Mouse (Mus musculus): ENCODE measurements around the gene 4933428G20Rik. TPM values are rescaled to one million over a fixed set of nuclear protein-coding genes. Genes with fewer than 3 reads are reported as not detected.

Gene 4933428G20Rik
- polyA plus RNA-seq, 1 experiment from 2014 or later = 1.7 TPM

GRCm38 (mm10) chr11:97451625-97452024 lies 48.5 kb downstream of the 4933428G20Rik start:
- no peak overlapping the region for H3K9ac ChIP-seq
- peak overlapping the region; percentile 91; the same call in 1 of the 2 replicates for H3K27ac ChIP-seq (replicated peaks)
- 94% methylated on average over 15 of the region's 15 CpGs for WGBS
- H3K9me3 ChIP-seq (replicated peaks) = no peaks in the 10 kb centered on the region
- H3K4me1 ChIP-seq = peaks cover 59% of the 10 kb centered on the region
- no peaks in the 10 kb centered on the region for H3K27me3 ChIP-seq
- peak overlapping the region; percentile 63; the same call in 1 of the 2 replicates for H3K4me2 ChIP-seq (replicated peaks)
- ATAC-seq (ENCODE audit: insufficient number of reproducible peaks, low FRiP score, low TSS enrichment, low read depth) = no peak
- H3K36me3 ChIP-seq = peaks cover 82% of the 10 kb centered on the region
- no peak overlapping the region for H3K4me3 ChIP-seq (replicated peaks)

DNA sequence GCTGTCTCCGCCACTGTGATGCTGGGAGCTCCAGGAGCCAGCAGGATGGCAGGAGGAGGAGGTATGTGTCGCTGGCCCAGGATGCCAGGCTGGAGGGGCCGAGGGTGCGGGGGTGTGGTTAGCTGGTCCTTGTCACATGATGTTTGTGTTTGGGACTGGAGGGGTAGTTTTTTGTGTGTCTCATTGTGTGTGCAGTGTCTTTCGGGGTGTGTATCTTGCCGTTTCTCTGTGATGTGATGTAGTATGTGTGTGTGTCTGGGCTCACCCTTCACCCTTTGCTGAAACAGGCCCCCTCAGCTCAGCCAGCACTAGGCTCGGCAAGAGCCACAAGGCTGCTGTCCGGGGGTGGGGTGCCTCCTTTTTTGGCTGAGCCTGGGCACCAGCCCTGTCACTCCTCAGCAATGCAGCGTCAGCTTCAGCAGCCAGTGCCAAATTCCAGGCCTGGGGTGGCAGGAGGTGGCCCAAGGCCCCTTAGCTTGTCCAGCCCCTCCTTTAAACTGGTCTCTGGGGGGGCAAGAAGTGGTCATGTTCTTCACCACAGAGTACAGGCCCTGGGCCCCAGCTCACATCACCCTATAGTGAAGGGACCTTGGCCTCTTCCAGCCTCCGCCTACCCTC lies 49.7 kb downstream of the 4933428G20Rik start:
- H3K4me2 ChIP-seq (replicated peaks) = peak overlapping the region; percentile 63
- H3K4me3 ChIP-seq (replicated peaks) = peak overlapping the region; percentile 53
- ATAC-seq (ENCODE audit: insufficient number of reproducible peaks, low FRiP score, low TSS enrichment, low read depth) = peak; percentile 49
- peaks cover 79% of the 10 kb centered on the region for H3K36me3 ChIP-seq
- H3K27ac ChIP-seq (replicated peaks) = peak overlapping the region; percentile 91
- WGBS = 15% methylated on average over 10 of the region's 10 CpGs
- no peaks in the 10 kb centered on the region for H3K27me3 ChIP-seq
- peaks cover 64% of the 10 kb centered on the region for H3K4me1 ChIP-seq
- H3K9ac ChIP-seq = peak overlapping the region; percentile 48
- no peaks in the 10 kb centered on the region for H3K9me3 ChIP-seq (replicated peaks)

DNA sequence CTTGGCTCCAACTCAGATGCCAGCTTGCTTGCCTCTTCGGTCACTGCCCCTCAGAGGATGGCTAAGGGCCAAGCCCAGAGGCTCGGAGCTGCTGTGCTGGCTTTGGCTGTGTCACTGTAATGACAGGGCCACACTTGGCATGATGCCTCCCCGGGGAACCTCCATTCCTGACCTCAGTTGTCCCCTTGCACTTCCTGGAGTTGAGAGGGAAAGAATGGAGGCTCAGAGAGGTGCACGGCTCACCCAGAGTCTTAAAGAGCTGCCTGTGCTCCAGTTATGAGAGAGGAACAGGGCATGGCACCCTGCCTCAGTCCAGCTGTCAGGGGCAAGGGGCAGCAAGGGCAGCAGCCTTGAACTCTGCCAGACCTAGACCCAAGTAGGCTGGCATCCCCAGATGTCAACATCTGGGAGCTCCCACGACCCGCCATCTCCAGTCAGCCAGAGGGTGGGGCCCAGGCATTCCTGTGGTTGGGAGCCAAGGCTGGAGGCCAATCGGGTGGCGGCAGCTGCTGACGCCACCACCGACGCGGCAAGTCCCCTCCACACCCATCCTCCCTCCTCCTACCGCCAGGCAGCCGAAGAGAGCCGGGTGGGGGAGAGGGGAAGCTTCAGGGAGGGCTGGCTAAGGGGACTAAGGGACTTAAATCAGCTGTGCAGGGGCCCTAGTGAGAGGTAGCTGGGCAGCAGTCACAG lies 50.4 kb downstream of the 4933428G20Rik start:
- Histone ChIP-seq H3K36me3 (peaks cover 79% of the 10 kb centered on the region), H3K9ac (peak overlapping the region; percentile 48), H3K4me3 (replicated peaks) (peak overlapping the region; percentile 53), H3K27me3 (no peaks in the 10 kb centered on the region), H3K9me3 (replicated peaks) (no peaks in the 10 kb centered on the region), H3K4me1 (peaks cover 64% of the 10 kb centered on the region), H3K27ac (replicated peaks) (peak overlapping the region; percentile 91), H3K4me2 (replicated peaks) (peak overlapping the region; percentile 63)
- 9% methylated on average over 15 of the region's 15 CpGs for WGBS
- peak; percentile 88 for ATAC-seq (ENCODE audit: insufficient number of reproducible peaks, low FRiP score, low TSS enrichment, low read depth)

DNA sequence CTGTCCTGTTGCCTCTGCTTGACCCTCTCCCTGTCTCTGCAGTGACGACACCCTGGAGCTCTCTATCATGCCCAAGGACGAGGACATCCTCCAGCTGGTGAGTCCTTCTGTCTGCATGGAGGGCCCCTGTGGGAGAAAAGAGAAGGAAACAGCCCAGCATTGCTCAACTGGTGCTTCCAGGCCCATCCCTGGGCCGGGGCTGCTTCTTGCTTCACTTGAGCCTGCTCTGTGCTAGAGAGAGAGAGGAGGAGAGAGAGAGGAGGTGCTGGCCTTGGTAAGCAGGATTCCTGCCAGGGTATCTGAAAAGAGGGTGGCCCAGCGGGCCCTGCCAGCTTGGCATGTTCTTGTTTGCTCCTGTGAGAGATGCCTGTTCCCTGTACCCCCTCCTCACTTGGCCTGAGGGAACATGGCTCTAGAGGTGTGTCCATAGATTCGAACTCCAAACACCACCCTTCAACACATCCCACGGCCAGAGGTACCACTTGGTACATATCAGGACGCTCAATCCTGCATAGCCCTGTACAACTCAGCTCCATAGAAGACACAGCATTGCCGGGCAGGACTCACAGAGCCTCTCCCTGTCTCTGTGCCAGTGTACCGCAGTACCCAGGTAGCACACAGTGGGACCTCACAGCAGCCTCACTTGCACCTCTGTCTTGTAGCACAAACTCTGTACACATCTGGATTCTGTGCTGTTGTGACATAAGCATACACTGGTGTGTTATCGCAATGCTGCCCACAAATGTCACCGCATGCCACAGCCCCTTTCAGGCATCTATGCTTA lies 51.3 kb downstream of the 4933428G20Rik start:
- Histone ChIP-seq H3K36me3 (peaks cover 80% of the 10 kb centered on the region), H3K4me3 (replicated peaks) (no peak overlapping the region), H3K9ac (no peak overlapping the region), H3K4me1 (peaks cover 61% of the 10 kb centered on the region), H3K27me3 (no peaks in the 10 kb centered on the region), H3K27ac (replicated peaks) (peak overlapping the region; percentile 91), H3K9me3 (replicated peaks) (no peaks in the 10 kb centered on the region), H3K4me2 (replicated peaks) (no peak overlapping the region)
- no peak for ATAC-seq (ENCODE audit: insufficient number of reproducible peaks, low FRiP score, low TSS enrichment, low read depth)
- 83% methylated on average over 11 of the region's 11 CpGs for WGBS

- 0 out of 2 replicates have a peak overlapping the region, but pooled peaks have one; percentile 91 for H3K27ac ChIP-seq (replicated peaks)
- WGBS = 69% methylated on average over 7 of the region's 7 CpGs
- H3K4me2 ChIP-seq (replicated peaks) = no peak overlapping the region
- ATAC-seq (ENCODE audit: insufficient number of reproducible peaks, low FRiP score, low TSS enrichment, low read depth) = no peak
- no peaks in the 10 kb centered on the region for H3K27me3 ChIP-seq
- H3K4me3 ChIP-seq (replicated peaks) = no peak overlapping the region
- no peaks in the 10 kb centered on the region for H3K9me3 ChIP-seq (replicated peaks)
- H3K9ac ChIP-seq = no peak overlapping the region
- H3K4me1 ChIP-seq = peaks cover 55% of the 10 kb centered on the region
- peaks cover 74% of the 10 kb centered on the region for H3K36me3 ChIP-seq
Observed at GRCm38 (mm10) chr11:97447979-97448378, 52.2 kb downstream of the 4933428G20Rik start.

DNA sequence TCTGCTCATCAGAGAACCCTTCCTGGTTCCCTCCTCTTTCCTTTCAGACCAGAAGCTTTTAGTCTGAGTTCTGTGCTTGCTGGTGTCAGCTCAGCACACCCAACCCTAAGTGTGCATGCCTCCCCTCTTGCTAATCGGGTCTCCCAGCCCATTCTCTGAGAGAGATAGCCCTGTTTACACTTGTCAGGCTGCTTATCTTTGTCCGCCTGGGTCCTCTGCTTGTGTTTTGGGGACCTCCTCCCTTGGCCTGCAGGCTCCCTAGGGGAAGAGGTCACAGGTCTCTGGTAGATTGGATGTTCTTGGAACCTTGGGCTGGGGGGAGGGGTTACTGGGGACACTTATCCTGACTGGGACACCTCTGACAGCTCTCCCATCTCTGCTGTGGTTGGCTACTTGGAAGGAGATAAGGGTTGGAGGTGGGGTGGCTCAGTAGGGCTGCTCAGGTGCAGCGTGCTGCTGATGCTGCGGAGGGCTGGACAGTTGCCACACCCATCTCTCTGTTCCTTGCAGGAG lies 54.1 kb downstream of the 4933428G20Rik start:
- H3K36me3 ChIP-seq = peaks cover 55% of the 10 kb centered on the region
- no peak overlapping the region for H3K9ac ChIP-seq
- no peak overlapping the region for H3K4me3 ChIP-seq (replicated peaks)
- H3K4me2 ChIP-seq (replicated peaks) = no peak overlapping the region
- WGBS = 76% methylated on average over 4 of the region's 4 CpGs
- no peak for ATAC-seq (ENCODE audit: insufficient number of reproducible peaks, low FRiP score, low TSS enrichment, low read depth)
- no peaks in the 10 kb centered on the region for H3K9me3 ChIP-seq (replicated peaks)
- peaks cover 56% of the 10 kb centered on the region for H3K4me1 ChIP-seq
- no peaks in the 10 kb centered on the region for H3K27me3 ChIP-seq
- H3K27ac ChIP-seq (replicated peaks) = no peak overlapping the region

DNA sequence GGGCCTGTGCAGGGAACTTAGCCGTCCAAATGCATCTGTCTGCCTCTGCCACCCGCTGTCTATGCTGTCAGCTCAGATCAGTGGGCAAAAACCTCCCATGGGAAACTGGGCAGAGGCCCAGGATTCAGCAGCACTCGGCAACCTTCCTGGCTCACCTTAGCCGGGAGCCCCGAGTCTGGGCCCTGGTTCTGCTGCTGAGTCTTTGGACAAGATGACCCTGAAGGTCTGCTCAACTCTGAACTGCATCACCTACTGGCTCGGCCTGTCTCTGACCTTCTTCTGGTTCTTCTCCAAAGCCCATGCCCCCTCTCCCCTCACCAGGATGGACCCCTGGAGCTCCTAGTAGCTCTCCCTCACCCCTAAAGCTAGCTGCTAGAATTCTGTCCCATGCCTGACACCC lies 54.5 kb downstream of the 4933428G20Rik start:
- Histone ChIP-seq H3K27me3 (no peaks in the 10 kb centered on the region), H3K27ac (replicated peaks) (no peak overlapping the region), H3K4me1 (peaks cover 56% of the 10 kb centered on the region), H3K4me2 (replicated peaks) (no peak overlapping the region), H3K36me3 (peaks cover 54% of the 10 kb centered on the region), H3K4me3 (replicated peaks) (no peak overlapping the region), H3K9ac (no peak overlapping the region), H3K9me3 (replicated peaks) (no peaks in the 10 kb centered on the region)
- ATAC-seq (ENCODE audit: insufficient number of reproducible peaks, low FRiP score, low TSS enrichment, low read depth) = no peak
- 75% methylated on average over 6 of the region's 6 CpGs for WGBS

DNA sequence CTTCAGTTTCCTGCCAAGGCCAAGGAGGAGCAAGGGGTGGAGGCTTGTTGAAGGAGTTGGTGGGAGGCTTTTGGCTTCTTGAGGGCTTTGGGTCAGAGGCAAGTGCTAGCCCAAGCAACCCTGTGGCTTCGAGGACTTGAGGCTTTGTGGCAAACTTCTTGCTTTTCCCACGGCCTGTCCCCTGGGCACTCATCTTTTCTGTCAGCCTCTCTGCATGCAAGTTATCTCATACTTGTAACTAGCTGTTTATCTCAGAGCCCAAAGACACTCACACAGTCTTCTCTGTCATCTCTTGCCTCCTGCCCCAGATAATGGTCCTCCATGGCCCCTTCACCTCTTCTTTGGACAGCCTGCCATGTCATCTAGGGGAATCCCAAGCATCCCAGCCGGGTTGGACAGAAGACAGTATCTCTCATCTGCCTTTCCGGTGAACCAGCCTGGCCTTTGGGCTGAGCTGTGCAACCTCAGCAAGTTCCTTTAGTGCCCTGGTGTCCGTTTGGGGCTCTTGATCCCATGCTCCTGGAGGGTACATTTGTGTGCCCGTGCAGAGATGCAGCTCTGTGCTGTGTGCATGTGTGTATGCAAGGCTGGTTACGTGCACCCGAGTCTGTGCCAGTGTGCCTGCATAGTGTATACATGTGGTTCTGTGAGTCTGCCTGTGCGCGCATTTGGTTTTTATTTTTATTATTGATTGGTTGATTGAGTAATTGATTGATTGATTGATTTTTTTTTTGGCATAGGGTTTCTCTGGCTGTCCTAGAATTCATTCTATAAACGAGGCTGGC lies 57.1 kb downstream of the 4933428G20Rik start:
- H3K36me3 ChIP-seq = peaks cover 40% of the 10 kb centered on the region
- no peak overlapping the region for H3K9ac ChIP-seq
- no peak overlapping the region for H3K4me3 ChIP-seq (replicated peaks)
- H3K27me3 ChIP-seq = no peaks in the 10 kb centered on the region
- H3K9me3 ChIP-seq (replicated peaks) = no peaks in the 10 kb centered on the region
- 81% methylated on average over 11 of the region's 11 CpGs for WGBS
- H3K27ac ChIP-seq (replicated peaks) = peak overlapping the region; percentile 89; the same call in 1 of the 2 replicates
- no peak for ATAC-seq (ENCODE audit: insufficient number of reproducible peaks, low FRiP score, low TSS enrichment, low read depth)
- H3K4me2 ChIP-seq (replicated peaks) = 0 out of 2 replicates have a peak overlapping the region, but pooled peaks have one; percentile 6
- peaks cover 58% of the 10 kb centered on the region for H3K4me1 ChIP-seq

- 4% methylated on average over 3 of the region's 3 CpGs for WGBS
- H3K9ac ChIP-seq = peak overlapping the region; percentile 4; the same call in 1 of the 2 replicates
- H3K4me1 ChIP-seq = peaks cover 70% of the 10 kb centered on the region
- H3K27ac ChIP-seq (replicated peaks) = peak overlapping the region; percentile 89
- no peaks in the 10 kb centered on the region for H3K27me3 ChIP-seq
- peak overlapping the region; percentile 73 for H3K4me3 ChIP-seq (replicated peaks)
- H3K36me3 ChIP-seq = peaks cover 28% of the 10 kb centered on the region
- H3K9me3 ChIP-seq (replicated peaks) = no peaks in the 10 kb centered on the region
- H3K4me2 ChIP-seq (replicated peaks) = peak overlapping the region; percentile 78
- ATAC-seq (ENCODE audit: insufficient number of reproducible peaks, low FRiP score, low TSS enrichment, low read depth) = peak; percentile 51
Observed at GRCm38 (mm10) chr11:97441658-97442125, 58.4 kb downstream of the 4933428G20Rik start.

DNA sequence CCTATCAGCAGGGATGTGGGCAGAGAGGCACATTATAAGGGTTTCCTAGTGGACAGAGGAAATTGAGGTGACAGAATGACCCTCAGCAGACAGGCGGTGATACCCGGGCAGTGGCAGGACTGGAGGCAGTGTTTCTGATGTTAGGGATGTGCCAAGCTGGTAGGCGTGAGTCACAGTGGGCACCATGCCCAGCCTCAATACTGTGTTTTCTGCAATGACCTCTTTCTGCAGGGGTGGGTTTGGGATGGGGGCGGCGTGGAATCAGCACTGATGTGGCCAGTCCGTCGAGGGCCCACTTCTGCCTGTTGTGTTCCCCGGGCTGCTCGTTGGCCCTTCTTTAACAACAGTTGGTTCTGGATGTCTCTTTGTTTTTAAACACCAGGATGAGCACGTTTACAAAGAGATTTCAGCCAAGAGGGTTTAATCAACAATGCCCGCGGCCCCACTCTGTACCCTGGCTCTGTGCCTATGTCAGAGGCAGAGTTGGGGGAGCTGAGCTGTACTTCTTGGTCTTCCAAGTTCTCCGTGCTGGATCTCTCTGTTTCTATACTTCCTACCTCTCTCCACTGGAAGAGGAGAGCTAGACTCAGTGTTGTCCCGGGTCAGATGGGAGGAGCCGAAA lies 59.0 kb downstream of the 4933428G20Rik start:
- H3K27ac ChIP-seq (replicated peaks) = peak overlapping the region; percentile 89
- H3K9me3 ChIP-seq (replicated peaks) = no peaks in the 10 kb centered on the region
- peak overlapping the region; percentile 78 for H3K4me2 ChIP-seq (replicated peaks)
- H3K4me3 ChIP-seq (replicated peaks) = peak overlapping the region; percentile 73
- WGBS = 30% methylated on average over 15 of the region's 15 CpGs
- H3K4me1 ChIP-seq = peaks cover 70% of the 10 kb centered on the region
- no peaks in the 10 kb centered on the region for H3K27me3 ChIP-seq
- H3K36me3 ChIP-seq = peaks cover 22% of the 10 kb centered on the region
- H3K9ac ChIP-seq = 0 out of 2 replicates have a peak overlapping the region, but pooled peaks have one; percentile 73
- ATAC-seq (ENCODE audit: insufficient number of reproducible peaks, low FRiP score, low TSS enrichment, low read depth) = no peak

Data from embryonic facial prominence, embryonic 15.5 days (tissue).